Mouse (Mus musculus) erythroblast, embryonic 14.5 days (primary cell): ENCODE results near the gene Ncoa5. TPM values are rescaled to one million over a fixed set of nuclear protein-coding genes. Genes with fewer than 3 reads are reported as not detected.

Experiments
- H3K27me3 ChIP-seq: 2 replicates; pipeline ENCODE4 v1.6.1; 2012; ENCODE audit warnings: inconsistent platforms; ENCODE audit not compliant: control insufficient read depth
- H3K36me3 ChIP-seq: 2 replicates; pipeline ENCODE4 v1.6.1; 2012; ENCODE audit warnings: mild to moderate bottlenecking, inconsistent platforms; ENCODE audit not compliant: control insufficient read depth
- H3K4me1 ChIP-seq: 2 replicates; pipeline ENCODE4 v1.6.1; 2012; ENCODE audit warnings: inconsistent platforms; ENCODE audit not compliant: control insufficient read depth
- H3K4me3 ChIP-seq: replicated peaks from 2 replicates; pipeline ENCODE3; 2012; ENCODE audit warnings: moderate library complexity, mild to moderate bottlenecking, inconsistent platforms
- H3K9me3 ChIP-seq: 2 replicates; pipeline ENCODE4 v1.6.1; 2012; ENCODE audit warnings: low read length, inconsistent platforms, mixed read lengths; ENCODE audit not compliant: control insufficient read depth
- GATA1 ChIP-seq: IDR thresholded peaks from 2 replicates; pipeline ENCODE4 v1.6.1; 2012; ENCODE audit warnings: low read length, inconsistent platforms, mixed read lengths
- TAL1 ChIP-seq: IDR thresholded peaks from 3 replicates; pipeline ENCODE4 v1.6.1; 2012; ENCODE audit warnings: low read length, inconsistent platforms, mixed read lengths
- polyA plus RNA-seq: library from polyadenylated mRNA; stranded (reverse); fragments of >175 nt; gene quantifications from 2 replicates; pipeline ENCODE4 v1.2.3, GENCODE M21; 2012

The Ncoa5 gene
- polyA plus RNA-seq, 1 experiment = 1.7 TPM

DNA sequence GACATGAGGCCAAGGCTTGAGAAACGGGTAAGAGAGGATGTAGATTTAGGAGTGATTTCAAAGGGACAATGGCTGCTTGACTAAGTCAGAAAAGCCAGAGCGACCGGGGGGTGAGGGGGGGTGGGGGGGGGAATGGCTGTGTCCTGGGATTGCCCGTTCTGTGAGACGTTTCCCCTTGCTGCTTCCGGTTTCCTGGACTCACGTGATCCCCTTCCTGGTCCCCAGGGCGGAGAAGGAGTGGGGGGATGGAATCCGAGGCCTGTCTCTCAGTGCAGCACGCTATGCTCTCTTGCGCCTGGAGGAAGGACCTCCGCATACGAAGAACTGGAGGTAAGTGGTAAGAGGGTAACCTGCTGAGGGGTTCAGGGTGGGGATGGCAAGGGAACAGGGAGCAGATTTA is 45.9 kb downstream of the Ncoa5 start:
- peaks cover 2% of the 10 kb centered on the region; the same call in 1 of the 2 replicates for H3K27me3 ChIP-seq
- TF ChIP-seq GATA1 = no peak
- TF ChIP-seq TAL1 = no peak
- H3K4me1 ChIP-seq = peaks cover 4% of the 10 kb centered on the region
- H3K9me3 ChIP-seq = no peaks in the 10 kb centered on the region
- no peaks in the 10 kb centered on the region for H3K36me3 ChIP-seq
- H3K4me3 ChIP-seq = no peak overlapping the region

DNA sequence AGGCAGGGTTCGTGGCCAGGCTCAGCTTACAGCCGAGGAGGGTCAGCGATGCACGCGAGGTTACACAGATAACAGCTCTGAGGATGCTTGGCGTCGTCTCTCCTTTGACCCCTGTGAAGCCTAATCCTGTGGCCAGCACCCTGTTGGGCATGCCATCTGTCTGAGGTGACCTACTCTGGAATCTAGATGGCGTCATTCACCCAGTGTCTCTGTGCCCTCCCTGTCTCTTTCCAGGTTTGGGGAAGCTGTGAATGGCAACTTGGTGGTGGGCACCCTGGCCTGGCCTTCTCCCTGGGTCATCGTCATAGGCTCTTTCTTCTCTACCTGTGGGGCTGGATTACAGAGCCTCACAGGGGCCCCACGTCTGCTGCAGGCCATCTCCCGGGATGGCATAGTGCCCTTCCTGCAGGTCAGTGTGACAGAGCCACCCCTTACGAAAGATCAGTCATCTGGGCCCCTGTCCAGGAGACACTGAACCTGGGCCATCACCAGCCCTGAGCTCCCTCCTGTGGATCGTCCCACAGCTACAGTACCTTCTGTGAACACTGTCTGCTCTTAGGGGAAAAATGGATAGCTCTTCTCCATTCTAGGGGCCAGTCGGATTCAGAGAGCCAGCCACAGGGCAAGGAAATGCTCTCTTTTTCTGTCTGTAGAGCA is 48.2 kb downstream of the Ncoa5 start:
- no peaks in the 10 kb centered on the region for H3K9me3 ChIP-seq
- H3K4me1 ChIP-seq = no peaks in the 10 kb centered on the region
- no peaks in the 10 kb centered on the region for H3K36me3 ChIP-seq
- H3K4me3 ChIP-seq = no peak overlapping the region
- TF ChIP-seq GATA1 (no peak), TAL1 (no peak)
- no peaks in the 10 kb centered on the region for H3K27me3 ChIP-seq

DNA sequence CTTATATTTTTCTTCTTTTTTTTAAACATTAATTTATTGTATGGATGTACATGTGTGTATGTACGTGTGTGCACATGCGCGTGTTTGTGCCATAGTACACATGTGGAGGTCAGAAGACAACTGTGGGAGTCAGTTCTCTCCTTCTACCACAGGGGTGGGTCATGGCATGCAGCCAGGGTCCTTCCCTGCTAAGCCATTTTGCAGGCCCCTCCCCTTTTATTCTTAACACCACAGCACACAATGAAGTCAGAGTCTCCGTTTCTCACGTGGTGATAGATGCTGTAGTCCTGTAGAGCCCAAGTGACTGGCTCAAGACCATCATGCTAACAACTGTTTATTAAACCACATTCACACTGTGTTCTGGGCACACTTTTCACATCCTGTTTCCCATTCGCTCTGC is 48.7 kb downstream of the Ncoa5 start:
- Histone ChIP-seq H3K9me3 (no peaks in the 10 kb centered on the region), H3K4me3 (no peak overlapping the region), H3K4me1 (no peaks in the 10 kb centered on the region), H3K36me3 (no peaks in the 10 kb centered on the region), H3K27me3 (no peaks in the 10 kb centered on the region)
- TF ChIP-seq TAL1 (no peak), GATA1 (no peak)

DNA sequence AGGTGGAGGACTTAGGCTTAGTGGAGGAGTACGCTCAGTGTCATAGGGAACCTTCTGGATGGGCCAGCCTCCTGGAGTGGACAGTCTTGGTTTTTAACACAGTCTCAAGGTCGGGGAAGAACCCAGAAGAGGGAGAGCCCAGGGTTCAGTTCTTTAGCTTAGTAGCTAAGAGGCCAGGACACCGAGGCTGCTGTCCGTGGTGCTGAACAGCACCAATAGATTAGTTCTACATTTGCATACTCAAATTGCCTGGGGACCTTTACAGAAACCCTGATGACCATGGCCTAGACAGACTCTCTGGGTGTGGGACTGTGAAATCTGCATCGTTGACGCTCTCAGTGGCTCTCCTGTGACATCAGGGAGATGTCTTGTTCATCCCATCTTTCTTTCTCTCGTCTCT is 54.9 kb downstream of the Ncoa5 start:
- no peaks in the 10 kb centered on the region for H3K9me3 ChIP-seq
- no peaks in the 10 kb centered on the region for H3K4me1 ChIP-seq
- H3K36me3 ChIP-seq = no peaks in the 10 kb centered on the region
- TF ChIP-seq GATA1 = no peak
- no peak for TF ChIP-seq TAL1
- no peaks in the 10 kb centered on the region for H3K27me3 ChIP-seq
- no peak overlapping the region for H3K4me3 ChIP-seq

GRCm38 (mm10) chr2:164975611-164976010 is 59.1 kb downstream of the Ncoa5 start:
- Histone ChIP-seq H3K9me3 (no peaks in the 10 kb centered on the region), H3K4me3 (no peak overlapping the region), H3K36me3 (no peaks in the 10 kb centered on the region), H3K4me1 (no peaks in the 10 kb centered on the region), H3K27me3 (peaks cover 18% of the 10 kb centered on the region)
- no peak for TF ChIP-seq GATA1
- no peak for TF ChIP-seq TAL1

DNA sequence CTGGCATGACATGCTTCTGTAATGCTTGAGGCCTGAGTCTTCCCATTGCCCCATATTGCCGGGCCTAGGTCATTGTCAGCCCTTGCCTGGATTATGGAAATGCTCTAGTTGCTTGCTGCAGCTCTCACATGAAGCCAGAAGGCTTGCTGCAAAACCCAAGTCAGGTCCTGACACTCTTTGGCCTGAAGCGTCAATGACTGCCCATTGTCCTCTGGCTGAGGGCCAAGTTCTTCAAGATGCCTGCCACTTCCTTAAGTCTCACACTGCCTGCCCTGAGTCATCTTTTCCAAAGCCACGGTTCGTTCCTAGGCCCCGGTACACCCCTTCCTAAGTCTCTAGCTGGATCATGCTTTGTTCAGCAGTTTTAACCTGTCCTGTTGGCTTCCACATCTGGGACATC is 62.0 kb downstream of the Ncoa5 start:
- no peaks in the 10 kb centered on the region for H3K9me3 ChIP-seq
- no peak for TF ChIP-seq TAL1
- no peak for TF ChIP-seq GATA1
- H3K4me1 ChIP-seq = no peaks in the 10 kb centered on the region
- peaks cover 47% of the 10 kb centered on the region for H3K27me3 ChIP-seq
- no peaks in the 10 kb centered on the region for H3K36me3 ChIP-seq
- H3K4me3 ChIP-seq = no peak overlapping the region

GRCm38 (mm10) chr2:164970631-164971196 is 64.0 kb downstream of the Ncoa5 start:
- no peak for TF ChIP-seq TAL1
- no peak for TF ChIP-seq GATA1
- Histone ChIP-seq H3K27me3 (peaks cover 64% of the 10 kb centered on the region), H3K9me3 (no peaks in the 10 kb centered on the region), H3K4me3 (no peak overlapping the region), H3K4me1 (no peaks in the 10 kb centered on the region), H3K36me3 (no peaks in the 10 kb centered on the region)

- Histone ChIP-seq H3K4me1 (no peaks in the 10 kb centered on the region), H3K9me3 (no peaks in the 10 kb centered on the region), H3K36me3 (no peaks in the 10 kb centered on the region), H3K27me3 (peaks cover 70% of the 10 kb centered on the region), H3K4me3 (no peak overlapping the region)
- TF ChIP-seq GATA1 (no peak), TAL1 (no peak)
Measured at GRCm38 (mm10) chr2:164969348-164969781, 65.3 kb downstream of the Ncoa5 start.

DNA sequence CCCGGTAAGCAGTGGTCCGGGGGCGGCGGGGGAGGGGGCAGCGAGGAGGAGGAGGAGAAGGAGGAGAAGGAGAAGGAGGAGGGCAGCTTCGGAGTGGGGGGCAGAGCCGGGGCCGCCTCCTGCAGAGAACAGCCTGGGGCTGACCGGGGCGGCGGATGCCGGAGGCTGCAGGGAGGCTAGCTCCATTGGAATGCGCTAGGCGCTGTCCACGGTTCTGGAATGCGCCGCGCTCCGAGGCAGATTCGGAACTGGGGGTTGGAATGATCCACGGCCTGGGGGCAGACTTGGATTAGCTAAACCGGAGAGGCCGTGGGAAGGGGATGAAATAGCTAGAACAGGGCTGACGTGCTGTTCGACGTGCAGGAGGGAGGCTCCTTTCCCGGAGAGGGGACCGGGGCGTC is 66.2 kb downstream of the Ncoa5 start:
- Histone ChIP-seq H3K27me3 (peaks cover 68% of the 10 kb centered on the region), H3K36me3 (no peaks in the 10 kb centered on the region), H3K9me3 (no peaks in the 10 kb centered on the region), H3K4me3 (no peak overlapping the region), H3K4me1 (no peaks in the 10 kb centered on the region)
- no peak for TF ChIP-seq GATA1
- TF ChIP-seq TAL1 = no peak
